Mouse (Mus musculus) small intestine, adult 2 months (tissue): ENCODE data around the gene Utrn.

Source experiments
- CTCF ChIP-seq: fragments of 200-500 bp; IDR thresholded peaks from 2 replicates; pipeline ENCODE4 v1.5.1; 2012; ENCODE audit warnings: low read depth, mild to moderate bottlenecking, control low read depth, inconsistent platforms, low read length, moderate library complexity, mixed read lengths; ENCODE audit not compliant: insufficient replicate concordance, insufficient read length; ENCODE audit errors: extremely low read depth
- POLR2A ChIP-seq: fragments of 200-500 bp; IDR thresholded peaks from 2 replicates; pipeline ENCODE4 v1.6.1; 2012; ENCODE audit warnings: low read depth, mild to moderate bottlenecking, control low read depth, inconsistent platforms, low read length, moderate library complexity

DNA sequence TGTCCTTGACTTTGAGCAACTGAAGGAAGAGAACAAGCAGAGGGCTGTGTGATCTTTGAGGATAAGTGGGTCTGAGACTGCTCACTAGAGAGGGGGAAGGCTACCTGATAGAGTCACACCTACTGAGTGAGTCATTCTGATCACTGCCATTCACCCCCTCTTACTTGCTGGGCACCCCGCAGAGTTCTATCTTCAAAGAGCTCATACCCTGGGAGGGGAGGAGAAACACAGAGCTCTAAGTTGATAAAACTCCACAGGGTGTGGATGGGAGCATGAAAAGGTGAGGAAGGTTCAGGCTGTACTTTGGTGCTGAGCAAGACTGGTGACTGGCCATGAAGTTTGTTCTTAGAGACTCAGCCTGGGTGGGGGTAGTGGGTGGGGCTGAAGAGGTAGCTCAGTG lies 164.9 kb downstream of the Utrn start:
- TF ChIP-seq CTCF: no peak
- no peak for TF ChIP-seq POLR2A
